Mouse (Mus musculus) lung, postnatal 0 days (tissue): ENCODE measurements around the gene Cd36. TPM values are rescaled to one million over a fixed set of nuclear protein-coding genes. Genes with fewer than 3 reads are reported as not detected.

ENCODE experiments used
- ATAC-seq: fragments of 200-750 bp; cut with Nextera tagmentation; 2 replicates; pipeline ENCODE4 v1.8.0; 2017; ENCODE audit warnings: moderate library complexity
- DNase-seq: peaks from one replicate; pipeline ENCODE4 v3.0.0-alpha.2; 2016; ENCODE audit warnings: low spot score
- H3K27ac ChIP-seq: fragments of 300-500 bp; sonication (generic); 2 replicates; pipeline ENCODE4 v1.5.1; 2014; ENCODE audit warnings: antibody characterized with exemption, mild to moderate bottlenecking, low read length, mixed read lengths
- H3K27me3 ChIP-seq: fragments of 300-500 bp; sonication (generic); replicated peaks from 2 replicates; pipeline ENCODE4 v1.6.1; 2014; ENCODE audit warnings: low read length, mixed read lengths; ENCODE audit not compliant: insufficient read depth
- H3K36me3 ChIP-seq: fragments of 300-500 bp; sonication (generic); 2 replicates; pipeline ENCODE4 v1.6.1; 2014; ENCODE audit warnings: low read length, mixed read lengths; ENCODE audit not compliant: insufficient read depth
- H3K4me1 ChIP-seq: fragments of 300-500 bp; sonication (generic); 2 replicates; pipeline ENCODE4 v1.6.1; 2014; ENCODE audit warnings: antibody characterized with exemption, low read depth, low read length, mixed read lengths; ENCODE audit not compliant: insufficient read depth
- H3K4me2 ChIP-seq: fragments of 300-500 bp; sonication (generic); replicated peaks from 2 replicates; pipeline ENCODE4 v1.6.1; 2014; ENCODE audit warnings: low read depth, mild to moderate bottlenecking, low read length, moderate library complexity, mixed read lengths
- H3K4me3 ChIP-seq: fragments of 300-500 bp; sonication (generic); 2 replicates; pipeline ENCODE4 v1.5.1; 2014; ENCODE audit warnings: low read depth, low read length
- H3K9ac ChIP-seq: fragments of 300-500 bp; sonication (generic); replicated peaks from 2 replicates; pipeline ENCODE4 v1.6.1; 2014; ENCODE audit warnings: low read depth, mild to moderate bottlenecking
- H3K9me3 ChIP-seq: fragments of 300-500 bp; sonication (generic); 2 replicates; pipeline ENCODE4 v1.6.1; 2016; ENCODE audit warnings: low read length, mixed read lengths
- CTCF ChIP-seq: IDR thresholded peaks from 2 replicates; pipeline ENCODE4 v1.5.1; 2016; ENCODE audit warnings: antibody characterized with exemption, mild to moderate bottlenecking
- EP300 ChIP-seq: IDR thresholded peaks from 2 replicates; pipeline ENCODE4 v1.6.1; 2016; ENCODE audit warnings: antibody characterized with exemption, mild to moderate bottlenecking, control low read depth
- WGBS: fragments of 180-500 bp; shearing (Covaris S2); extraction: QIAGEN DNeasy Blood & Tissue Kit; methylation state at CpG from one replicate; pipeline ENCODE4 v1.1.7; 2014; 5-methylcytosine and 5-hydroxymethylcytosine counted together
- polyA plus RNA-seq: library from polyadenylated mRNA; unstranded; fragments of >200 nt; fragmentation: Nextera tagmentation; extraction: Ambion mirVana; gene quantifications from 2 replicates; pipeline ENCODE4 v1.2.1, GENCODE M21; 2015

Cd36 gene
- polyA plus RNA-seq, 1 experiment from 2014 or later = 458 TPM

- H3K9ac ChIP-seq = no peak overlapping the region
- no peaks in the 10 kb centered on the region for H3K36me3 ChIP-seq
- no peak overlapping the region for H3K4me2 ChIP-seq
- TF ChIP-seq EP300 (peak; percentile 64), CTCF (no peak)
- 72% methylated on average over 3 of the region's 3 CpGs for WGBS
- H3K27ac ChIP-seq = peak overlapping the region; percentile 51; the same call in 1 of the 2 replicates
- H3K9me3 ChIP-seq = no peaks in the 10 kb centered on the region
- H3K4me3 ChIP-seq = no peak overlapping the region
- no peaks in the 10 kb centered on the region for H3K27me3 ChIP-seq
- DNase-seq (peak; percentile 81), ATAC-seq (peak; percentile 74)
- no peaks in the 10 kb centered on the region; the same call in 1 of the 2 replicates for H3K4me1 ChIP-seq
These were observed 34.3 kb downstream of the Cd36 start for GRCm38 (mm10) chr5:17854127-17854923.

- ATAC-seq (no peak), DNase-seq (no peak)
- Histone ChIP-seq H3K27me3 (no peaks in the 10 kb centered on the region), H3K36me3 (no peaks in the 10 kb centered on the region), H3K4me1 (no peaks in the 10 kb centered on the region), H3K4me3 (no peak overlapping the region), H3K9me3 (no peaks in the 10 kb centered on the region), H3K27ac (no peak overlapping the region), H3K4me2 (no peak overlapping the region), H3K9ac (no peak overlapping the region)
- TF ChIP-seq CTCF (peak; percentile 56), EP300 (no peak)
- WGBS = 80% methylated on average over 2 of the region's 2 CpGs
These were observed 38.0 kb downstream of the Cd36 start for GRCm38 (mm10) chr5:17850582-17850981.

DNA sequence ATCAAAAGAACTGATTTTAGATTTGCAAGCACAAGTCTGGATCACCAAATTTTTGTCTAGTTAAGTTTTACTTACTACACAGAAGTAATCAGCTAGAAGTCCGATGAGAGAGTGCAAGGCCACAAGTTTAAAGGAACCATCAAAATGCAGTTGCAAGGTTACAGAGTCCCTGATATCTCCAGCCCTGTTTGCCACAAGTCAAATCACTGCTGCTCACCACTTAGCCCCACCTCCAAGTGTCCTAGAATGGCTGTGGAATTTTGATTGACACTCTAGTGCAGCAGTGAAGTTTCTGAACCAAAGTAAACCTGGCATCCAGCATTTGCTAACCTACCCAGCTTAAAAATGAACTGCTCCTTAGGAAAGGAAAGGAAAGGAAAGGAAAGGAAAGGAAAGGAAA lies 39.0 kb downstream of the Cd36 start:
- Histone ChIP-seq H3K27ac (no peak overlapping the region), H3K4me3 (no peak overlapping the region; the same call in 1 of the 2 replicates), H3K4me2 (no peak overlapping the region), H3K9me3 (no peaks in the 10 kb centered on the region), H3K36me3 (no peaks in the 10 kb centered on the region), H3K9ac (no peak overlapping the region), H3K4me1 (no peaks in the 10 kb centered on the region), H3K27me3 (no peaks in the 10 kb centered on the region)
- TF ChIP-seq EP300 (no peak), CTCF (no peak)
- peak; percentile 84 for ATAC-seq
- DNase-seq = peak; percentile 83
- 47% methylated on average over 1 of the region's 1 CpGs for WGBS

DNA sequence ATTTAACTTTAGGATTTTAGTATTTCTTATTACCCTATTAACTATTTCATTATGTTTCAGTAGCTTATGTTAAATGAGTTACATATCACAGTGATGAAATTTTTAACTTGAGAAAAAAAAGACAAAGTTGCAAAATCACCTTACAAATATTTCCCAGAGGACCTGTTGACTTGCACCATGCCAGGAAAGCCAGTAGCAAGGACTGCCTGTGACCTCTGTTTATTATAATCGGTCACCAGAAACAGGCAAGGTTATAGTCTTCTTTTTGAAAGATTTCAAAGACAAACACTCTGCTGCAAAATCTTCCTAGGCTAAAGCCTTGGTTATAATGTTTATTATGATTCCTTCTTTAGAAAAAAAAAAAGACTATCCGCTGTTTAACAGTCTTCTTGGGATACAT lies 39.9 kb downstream of the Cd36 start:
- Histone ChIP-seq H3K9ac (no peak overlapping the region), H3K27ac (no peak overlapping the region), H3K4me1 (no peaks in the 10 kb centered on the region), H3K9me3 (no peaks in the 10 kb centered on the region), H3K4me3 (0 out of 2 replicates have a peak overlapping the region, but pooled peaks have one; percentile 15), H3K4me2 (no peak overlapping the region; the same call in 1 of the 2 replicates), H3K27me3 (no peaks in the 10 kb centered on the region), H3K36me3 (no peaks in the 10 kb centered on the region)
- 63% methylated on average over 2 of the region's 2 CpGs for WGBS
- ATAC-seq = no peak
- no peak for TF ChIP-seq EP300
- no peak for TF ChIP-seq CTCF
- no peak for DNase-seq

DNA sequence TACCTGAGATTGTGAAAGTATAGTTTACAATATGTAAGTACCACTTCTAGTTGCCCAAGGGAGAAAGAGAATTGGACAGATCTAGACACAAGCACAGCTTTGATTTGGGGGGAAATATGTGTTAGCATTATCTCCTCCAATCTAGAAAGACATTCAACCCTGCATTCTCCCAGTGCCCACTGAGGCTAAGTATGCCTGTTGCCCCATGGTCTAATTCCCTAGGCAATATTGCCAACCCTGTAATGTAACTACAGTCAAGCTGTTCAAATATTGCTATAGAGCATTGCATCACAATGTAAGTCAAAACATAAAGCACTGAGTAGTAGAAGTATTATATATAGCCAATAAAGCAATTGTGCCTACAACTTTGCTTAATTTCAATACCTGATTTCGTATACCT lies 40.3 kb downstream of the Cd36 start:
- H3K4me2 ChIP-seq = peak overlapping the region; percentile 37
- H3K4me1 ChIP-seq = no peaks in the 10 kb centered on the region
- H3K9me3 ChIP-seq = no peaks in the 10 kb centered on the region
- no peak for DNase-seq
- 0 out of 2 replicates have a peak, but pooled peaks have one; percentile 17 for ATAC-seq
- 0 out of 2 replicates have a peak overlapping the region, but pooled peaks have one; percentile 5 for H3K9ac ChIP-seq
- H3K4me3 ChIP-seq = peak overlapping the region; percentile 15; the same call in 1 of the 2 replicates
- H3K36me3 ChIP-seq = no peaks in the 10 kb centered on the region
- 95% methylated on average over 1 of the region's 1 CpGs for WGBS
- H3K27me3 ChIP-seq = no peaks in the 10 kb centered on the region
- TF ChIP-seq CTCF = no peak
- TF ChIP-seq EP300 = no peak
- H3K27ac ChIP-seq = no peak overlapping the region

DNA sequence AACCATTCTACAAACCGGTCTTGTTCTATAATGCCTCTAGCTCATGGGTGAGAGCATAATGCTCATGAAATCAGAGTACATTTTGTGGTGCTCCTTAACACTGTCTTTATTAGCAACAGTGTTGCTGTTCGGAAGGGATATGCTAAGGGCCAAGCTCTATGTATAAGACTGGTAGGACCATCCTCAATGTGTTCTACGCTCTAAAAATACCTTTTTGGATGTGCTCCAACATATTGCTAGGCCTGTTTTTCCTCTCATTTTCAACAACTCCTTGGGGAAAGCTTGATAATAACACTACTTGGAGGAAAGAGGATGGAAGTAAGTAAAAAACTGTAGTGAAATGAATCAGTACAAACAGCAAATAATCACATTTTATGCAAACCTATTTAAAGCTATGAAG lies 44.7 kb downstream of the Cd36 start:
- no peak for ATAC-seq
- no peak for DNase-seq
- TF ChIP-seq EP300 (no peak), CTCF (no peak)

More for the DNA sequence above, 44.7 kb downstream of the Cd36 start:
- Histone ChIP-seq H3K9me3 (no peaks in the 10 kb centered on the region), H3K36me3 (no peaks in the 10 kb centered on the region), H3K27ac (peak overlapping the region; percentile 47), H3K27me3 (no peaks in the 10 kb centered on the region), H3K4me3 (no peak overlapping the region), H3K4me2 (no peak overlapping the region), H3K4me1 (no peaks in the 10 kb centered on the region; the same call in 1 of the 2 replicates), H3K9ac (no peak overlapping the region)
- 58% methylated on average over 3 of the region's 3 CpGs for WGBS
